Mouse (Mus musculus): Measurements from ENCODE around the gene Olfr374. TPM values are rescaled to one million over a fixed set of nuclear protein-coding genes. Genes with fewer than 3 reads are reported as not detected.
A peak's percentile ranks its signal among the peaks of the same experiment; 100 is the strongest.
"Not testable (repeated sequence)": the region's sequence is repeated elsewhere in the genome, so short reads cannot be mapped to it uniquely, and the experiment has no call there.

Olfr374 gene
- polyA plus RNA-seq, 1 experiment from 2014 or later, result not detected

DNA sequence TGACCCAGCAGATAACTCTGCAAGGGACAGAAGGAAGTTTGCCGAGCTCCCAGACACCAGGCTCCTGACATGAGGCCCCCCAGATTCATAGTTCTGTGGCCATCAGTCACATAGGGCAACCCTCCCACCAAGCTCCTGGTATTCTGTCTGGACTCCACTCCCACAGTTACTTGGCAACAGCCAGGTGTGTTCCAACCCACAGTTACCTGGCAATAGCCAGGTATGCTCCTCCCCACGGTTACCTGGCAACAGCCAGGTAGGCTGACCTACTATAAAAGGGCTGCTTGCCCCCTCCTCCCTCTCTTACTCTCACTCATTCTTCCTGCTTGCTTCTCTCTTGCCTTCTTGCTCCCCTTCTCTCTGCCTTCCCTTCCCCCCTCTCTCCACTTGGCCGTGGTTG lies 14.6 kb downstream of the Olfr374 start:
- H3K36me3 ChIP-seq; H3K4me3 ChIP-seq; DNase-seq (ENCODE audit: low spot score); H3K27ac ChIP-seq (replicated peaks); H3K27me3 ChIP-seq (ENCODE audit: low read depth, poor library complexity, severe bottlenecking); H3K9me3 ChIP-seq (replicated peaks); H3K4me1 ChIP-seq: not testable (repeated sequence)
- WGBS, result 62% methylated on average over 3 of the region's 3 CpGs

DNA sequence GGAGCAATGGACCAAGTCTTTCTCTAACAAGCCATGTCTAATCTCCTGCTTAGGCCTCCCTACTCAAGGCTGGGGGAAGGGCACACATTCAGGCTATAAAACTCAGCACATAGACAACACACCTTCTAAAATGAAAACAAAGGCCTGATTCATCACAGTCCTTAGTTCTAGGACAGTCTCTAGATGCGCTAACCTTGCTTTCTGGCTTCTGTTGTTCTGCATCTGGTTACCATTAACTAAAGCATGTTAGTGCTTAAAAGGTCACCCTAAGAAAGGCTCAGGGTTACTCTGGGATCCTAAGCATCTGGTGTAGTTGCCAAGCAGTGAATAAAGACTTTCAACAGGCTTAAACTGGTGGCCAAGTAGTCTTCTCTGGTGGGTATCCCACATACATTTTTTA lies 15.2 kb downstream of the Olfr374 start:
- DNase-seq (ENCODE audit: low spot score), result no peak
- Histone ChIP-seq H3K27me3 (ENCODE audit: low read depth, poor library complexity, severe bottlenecking) (no peaks in the 10 kb centered on the region), H3K4me1 (peaks cover 10% of the 10 kb centered on the region), H3K9me3 (replicated peaks) (no peaks in the 10 kb centered on the region), H3K36me3 (no peaks in the 10 kb centered on the region), H3K4me3 (no peak overlapping the region), H3K27ac (replicated peaks) (no peak overlapping the region)
- 41% methylated on average over 1 of the region's 1 CpGs for WGBS

DNA sequence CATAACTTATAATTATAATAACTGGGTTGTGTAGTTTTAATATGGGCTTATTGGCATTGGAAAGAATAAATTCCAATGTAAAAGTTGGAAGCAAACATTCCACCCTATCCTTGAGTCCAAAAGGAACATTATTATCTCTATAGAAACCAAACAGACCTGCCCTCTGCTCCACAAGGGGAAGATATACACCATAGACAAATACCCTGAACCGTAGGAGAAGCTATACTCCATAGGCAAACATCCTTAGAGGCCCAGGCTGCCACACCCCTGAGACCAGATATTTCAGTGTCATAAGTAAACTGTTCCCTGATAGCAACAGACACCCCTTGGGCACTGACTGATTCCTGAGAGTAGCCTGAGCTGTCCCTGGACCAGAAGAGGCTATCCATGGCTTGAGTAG lies 21.0 kb downstream of the Olfr374 start:
- Histone ChIP-seq H3K36me3 (no peaks in the 10 kb centered on the region), H3K27me3 (ENCODE audit: low read depth, poor library complexity, severe bottlenecking) (no peaks in the 10 kb centered on the region), H3K27ac (replicated peaks) (no peak overlapping the region), H3K4me1 (peaks cover 6% of the 10 kb centered on the region; the same call in 1 of the 2 replicates), H3K9me3 (replicated peaks) (no peaks in the 10 kb centered on the region), H3K4me3 (no peak overlapping the region)
- no peak for DNase-seq (ENCODE audit: low spot score)
- whole genome bisulfite sequencing, result 90% methylated on average over 1 of the region's 1 CpGs

DNA sequence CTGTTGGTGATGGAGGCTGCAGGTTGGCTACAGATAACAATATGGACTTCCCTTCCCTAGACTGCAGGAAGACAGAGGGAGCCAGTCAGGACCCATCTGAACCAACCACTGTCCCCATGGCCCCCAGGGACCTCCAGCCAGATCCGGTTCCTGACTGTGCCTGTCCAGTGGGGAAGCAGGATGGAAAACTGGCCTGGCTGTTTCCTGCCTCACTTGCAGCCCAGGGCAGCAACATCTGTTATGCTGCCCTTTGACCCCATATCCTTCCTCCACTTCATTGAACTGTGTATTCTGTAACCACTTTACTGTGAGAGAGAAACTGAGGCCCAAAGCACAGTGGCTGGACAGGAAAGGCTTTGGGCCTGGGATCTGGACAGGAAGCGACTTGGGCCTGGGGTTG lies 24.4 kb downstream of the Olfr374 start:
- peaks cover 10% of the 10 kb centered on the region; the same call in 1 of the 2 replicates for H3K4me1 ChIP-seq
- H3K27ac ChIP-seq (replicated peaks), result no peak overlapping the region
- WGBS, result 65% methylated on average over 2 of the region's 2 CpGs
- H3K4me3 ChIP-seq, result no peak overlapping the region
- no peak for DNase-seq (ENCODE audit: low spot score)
- no peaks in the 10 kb centered on the region for H3K9me3 ChIP-seq (replicated peaks)
- no peaks in the 10 kb centered on the region for H3K27me3 ChIP-seq (ENCODE audit: low read depth, poor library complexity, severe bottlenecking)
- no peaks in the 10 kb centered on the region for H3K36me3 ChIP-seq

DNA sequence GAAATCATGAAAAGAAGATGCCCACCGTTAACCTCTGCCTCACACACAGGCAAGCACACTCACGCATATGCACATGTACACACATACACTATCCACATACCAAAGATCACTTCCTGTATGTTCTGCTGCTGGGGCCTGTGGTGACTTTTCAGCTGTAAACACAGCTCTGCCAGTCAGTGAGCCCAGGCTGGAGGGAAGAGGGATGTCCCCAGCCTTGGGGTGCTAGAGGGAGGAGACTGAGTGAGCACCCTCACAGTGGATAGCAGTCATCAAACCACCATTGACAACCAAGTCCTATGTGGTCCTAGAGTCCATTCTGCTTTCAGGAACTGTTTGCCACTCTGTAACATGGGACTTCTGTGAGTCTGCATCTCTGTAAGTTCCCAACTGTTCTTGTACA lies 25.1 kb downstream of the Olfr374 start:
- H3K36me3 ChIP-seq, result no peaks in the 10 kb centered on the region
- H3K4me3 ChIP-seq, result no peak overlapping the region
- DNase-seq (ENCODE audit: low spot score), result no peak
- no peak overlapping the region for H3K27ac ChIP-seq (replicated peaks)
- H3K9me3 ChIP-seq (replicated peaks), result no peaks in the 10 kb centered on the region
- peaks cover 16% of the 10 kb centered on the region for H3K4me1 ChIP-seq
- 83% methylated on average over 2 of the region's 2 CpGs for WGBS
- H3K27me3 ChIP-seq (ENCODE audit: low read depth, poor library complexity, severe bottlenecking), result no peaks in the 10 kb centered on the region

DNA sequence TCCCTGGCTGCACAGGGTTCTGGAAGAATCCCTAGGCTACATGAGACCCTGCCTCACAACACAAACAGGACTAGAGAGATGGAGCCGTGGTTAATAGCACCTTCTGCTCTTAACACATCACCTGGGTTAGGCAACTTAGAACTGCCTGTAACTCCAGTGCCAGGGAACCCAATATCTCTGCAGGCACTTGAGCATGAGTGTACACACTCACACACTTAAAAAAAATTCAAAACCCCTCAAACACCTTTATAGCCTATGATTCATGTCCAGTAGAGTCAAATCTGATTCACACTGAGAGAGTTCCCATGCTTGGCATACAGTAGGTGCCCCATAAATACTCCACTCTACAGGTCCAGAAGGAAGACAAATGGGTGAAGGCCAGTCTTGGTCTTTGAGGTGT lies 25.6 kb downstream of the Olfr374 start:
- Histone ChIP-seq H3K36me3 (0 out of 2 replicates have a peak, but pooled peaks cover under 1% of the 10 kb centered on the region), H3K27ac (replicated peaks) (no peak overlapping the region), H3K4me3 (no peak overlapping the region), H3K27me3 (ENCODE audit: low read depth, poor library complexity, severe bottlenecking) (no peaks in the 10 kb centered on the region), H3K9me3 (replicated peaks) (no peaks in the 10 kb centered on the region), H3K4me1 (peaks cover 21% of the 10 kb centered on the region)
- 93% methylated on average over 1 of the region's 1 CpGs for WGBS
- no peak for DNase-seq (ENCODE audit: low spot score)

DNA sequence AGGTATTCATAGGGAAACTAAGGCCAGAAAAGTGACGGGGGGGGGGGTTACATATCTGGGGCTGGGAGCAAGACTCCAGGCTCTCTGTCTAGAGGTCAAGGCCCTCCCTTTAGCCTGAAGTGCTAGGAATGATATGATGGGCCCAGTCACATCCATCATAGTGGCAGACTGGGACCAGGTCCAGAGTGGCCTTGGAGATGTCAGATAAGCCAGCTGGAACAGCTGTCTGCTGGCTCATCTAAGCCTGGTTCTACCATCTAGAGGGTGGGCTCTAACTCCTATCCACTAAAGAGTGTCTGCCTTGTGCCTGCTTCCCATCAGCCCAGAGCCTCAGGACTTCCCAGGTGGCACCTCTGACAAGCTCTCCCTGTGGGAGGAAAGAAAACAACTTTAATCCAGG lies 26.1 kb downstream of the Olfr374 start:
- WGBS, result 76% methylated on average over 1 of the region's 1 CpGs
- no peaks in the 10 kb centered on the region for H3K9me3 ChIP-seq (replicated peaks)
- H3K4me1 ChIP-seq, result peaks cover 26% of the 10 kb centered on the region
- no peaks in the 10 kb centered on the region for H3K27me3 ChIP-seq (ENCODE audit: low read depth, poor library complexity, severe bottlenecking)
- H3K27ac ChIP-seq (replicated peaks), result no peak overlapping the region
- DNase-seq (ENCODE audit: low spot score), result no peak
- H3K36me3 ChIP-seq, result peaks cover 4% of the 10 kb centered on the region; the same call in 1 of the 2 replicates
- no peak overlapping the region for H3K4me3 ChIP-seq

DNA sequence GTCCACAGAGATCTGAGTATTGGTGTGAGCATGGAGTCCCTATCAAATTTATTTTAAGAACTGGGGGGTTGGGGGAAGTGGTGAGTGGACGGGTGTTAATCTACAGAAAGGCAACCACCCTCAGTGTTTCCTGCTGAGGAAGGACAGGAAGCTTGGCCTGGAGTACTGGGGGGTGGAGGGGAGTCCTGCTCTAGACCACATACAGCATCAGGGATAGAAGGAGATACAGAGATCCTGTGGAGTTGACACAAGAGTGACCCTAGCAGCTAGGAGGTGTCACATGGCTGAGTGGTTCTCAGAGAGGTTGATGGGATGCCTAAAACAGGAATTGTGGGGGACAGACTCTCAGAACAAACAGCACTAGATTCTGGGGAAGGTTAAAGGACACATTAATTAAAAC lies 26.7 kb downstream of the Olfr374 start:
- Histone ChIP-seq H3K27ac (replicated peaks) (no peak overlapping the region), H3K36me3 (peaks cover 10% of the 10 kb centered on the region), H3K27me3 (ENCODE audit: low read depth, poor library complexity, severe bottlenecking) (no peaks in the 10 kb centered on the region), H3K9me3 (replicated peaks) (no peaks in the 10 kb centered on the region), H3K4me1 (peaks cover 29% of the 10 kb centered on the region), H3K4me3 (no peak overlapping the region)
- DNase-seq (ENCODE audit: low spot score), result no peak
- WGBS, result 83% methylated on average over 1 of the region's 1 CpGs

DNA sequence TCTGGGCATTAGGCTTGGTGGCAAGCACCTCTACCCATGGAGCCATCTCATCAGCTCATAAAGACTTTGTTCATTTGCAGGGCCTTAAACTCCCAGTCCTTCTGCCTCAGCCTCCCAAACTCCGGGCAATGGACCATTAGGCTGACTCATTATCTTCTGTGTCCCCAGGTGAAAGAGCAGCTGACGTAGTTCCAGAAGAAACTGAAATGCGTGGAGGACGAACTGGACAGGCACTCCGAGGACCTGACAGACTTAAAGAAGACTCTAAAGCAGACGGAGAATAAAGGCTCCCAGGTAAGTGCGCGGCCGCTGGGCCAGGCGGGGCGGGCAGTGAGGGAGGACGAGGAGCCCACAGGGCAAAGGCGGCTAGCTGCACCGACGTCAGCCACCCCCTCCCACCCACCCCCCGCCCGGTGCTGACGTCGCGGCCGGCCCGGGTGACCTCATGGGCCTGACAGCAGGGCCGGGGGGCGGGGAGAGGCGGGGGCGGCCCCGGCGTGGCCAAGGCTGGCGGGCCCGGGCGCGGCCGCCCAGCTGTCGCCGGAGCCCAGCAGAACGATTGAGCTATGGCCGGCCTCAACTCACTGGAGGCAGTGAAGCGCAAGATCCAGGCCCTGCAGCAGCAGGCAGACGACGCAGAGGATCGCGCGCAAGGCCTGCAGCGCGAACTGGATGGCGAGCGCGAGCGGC lies 28.1 kb downstream of the Olfr374 start, which contains the start of gene Tpm4:
Gene Tpm4 (plus strand): TSS at position 220 of the 690 bp plus-strand sequence.
- under 1% methylated on average over 45 of the region's 49 CpGs for WGBS
- DNase-seq (ENCODE audit: low spot score), result peak; percentile 85
- peaks cover 29% of the 10 kb centered on the region for H3K4me1 ChIP-seq

DNA sequence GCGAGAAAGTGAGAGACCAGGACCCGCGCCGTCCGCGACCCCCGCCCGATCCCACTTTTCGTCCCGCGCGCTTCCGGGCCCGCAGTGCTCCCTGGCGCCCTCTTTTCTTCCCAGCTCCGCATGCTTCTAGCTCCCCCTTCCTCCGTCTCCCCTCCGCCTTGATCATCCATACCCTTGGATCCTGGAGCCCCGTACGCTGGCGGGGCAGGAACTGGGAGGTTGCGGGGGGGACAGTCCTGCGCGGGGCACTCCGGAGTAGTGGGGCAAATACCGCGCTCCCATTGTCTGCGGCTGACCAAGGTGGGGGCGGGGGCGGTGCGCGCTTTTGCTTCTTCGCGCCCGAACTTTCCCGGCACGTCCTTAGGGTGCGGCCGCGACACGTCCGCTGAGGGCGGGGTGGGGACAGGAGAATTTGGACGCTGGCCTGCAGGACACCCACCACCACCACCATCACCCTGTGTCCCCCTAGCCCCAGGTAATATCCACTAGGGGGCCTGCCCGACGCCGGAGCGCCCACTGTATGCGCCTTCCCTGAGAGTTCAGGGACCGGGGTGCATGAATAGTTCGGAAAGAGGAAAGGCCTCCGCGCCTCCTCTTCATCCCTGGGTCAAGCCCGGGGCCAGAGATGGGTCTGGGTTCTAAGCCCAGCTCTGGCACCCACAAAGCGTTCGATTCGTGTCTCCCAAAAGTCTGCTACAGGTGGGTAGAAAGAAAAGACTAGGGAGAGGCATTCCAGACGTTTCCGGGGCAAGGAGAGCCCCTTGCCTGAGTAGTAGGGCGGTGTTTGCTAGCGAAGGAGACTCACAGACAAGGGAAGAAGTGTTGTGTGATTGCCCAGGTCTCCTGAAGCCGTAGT lies 28.8 kb downstream of the Olfr374 start:
- Histone ChIP-seq H3K27me3 (ENCODE audit: low read depth, poor library complexity, severe bottlenecking) (no peaks in the 10 kb centered on the region), H3K4me1 (peaks cover 29% of the 10 kb centered on the region), H3K27ac (replicated peaks) (peak overlapping the region; percentile 97), H3K4me3 (peak overlapping the region; percentile 89), H3K9me3 (replicated peaks) (no peaks in the 10 kb centered on the region), H3K36me3 (peaks cover 32% of the 10 kb centered on the region)
- under 1% methylated on average over 62 of the region's 62 CpGs for WGBS
- peak; percentile 77 for DNase-seq (ENCODE audit: low spot score)

More for the DNA sequence above, 28.1 kb downstream of the Olfr374 start, which contains the start of gene Tpm4:
- peaks cover 24% of the 10 kb centered on the region for H3K36me3 ChIP-seq
- H3K9me3 ChIP-seq (replicated peaks), result no peaks in the 10 kb centered on the region
- H3K4me3 ChIP-seq, result peak within 1 kb of the TSS; percentile 89
- H3K27ac ChIP-seq (replicated peaks), result peak within 1 kb of the TSS; percentile 97
- H3K27me3 ChIP-seq (ENCODE audit: low read depth, poor library complexity, severe bottlenecking), result no peaks in the 10 kb centered on the region

DNA sequence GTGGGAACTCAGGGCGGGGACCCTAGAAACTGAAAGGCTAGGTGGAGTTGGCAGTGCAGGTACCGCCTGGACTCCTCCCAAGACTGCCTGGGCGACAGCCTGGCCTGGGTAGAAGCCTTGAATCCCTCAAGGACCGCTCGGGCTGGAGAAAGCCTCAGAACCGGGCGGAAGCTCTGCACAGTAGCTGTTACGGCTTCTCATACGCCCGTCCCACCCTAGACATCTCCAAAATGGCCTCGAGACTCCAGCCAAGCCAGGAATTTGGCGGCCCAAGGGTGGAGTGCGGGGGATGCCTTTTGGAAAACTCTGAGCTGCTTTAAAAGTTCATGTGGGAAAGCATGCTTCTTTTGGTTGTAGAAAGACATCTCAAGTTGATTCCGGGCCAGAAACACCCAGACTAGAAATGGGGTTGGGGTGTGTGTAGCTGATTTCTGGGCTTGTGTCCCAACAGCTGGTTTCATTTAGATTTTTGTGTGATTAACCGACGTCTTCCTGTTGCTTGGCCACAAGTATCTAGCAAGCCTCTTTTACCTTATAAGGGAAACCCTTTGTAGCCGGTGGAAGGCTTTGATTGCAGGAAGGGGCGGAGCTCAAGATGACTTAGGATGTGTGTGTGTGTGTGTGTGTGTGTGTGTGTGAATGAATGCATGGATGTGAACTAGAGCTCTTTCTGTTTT lies 29.6 kb downstream of the Olfr374 start:
- no peaks in the 10 kb centered on the region for H3K9me3 ChIP-seq (replicated peaks)
- peak overlapping the region; percentile 89 for H3K4me3 ChIP-seq
- peak overlapping the region; percentile 97 for H3K27ac ChIP-seq (replicated peaks)
- DNase-seq (ENCODE audit: low spot score), result peak; percentile 64
- H3K4me1 ChIP-seq, result peaks cover 23% of the 10 kb centered on the region
- 2% methylated on average over 18 of the region's 18 CpGs for WGBS
- H3K27me3 ChIP-seq (ENCODE audit: low read depth, poor library complexity, severe bottlenecking), result no peaks in the 10 kb centered on the region
- H3K36me3 ChIP-seq, result peaks cover 39% of the 10 kb centered on the region

DNA sequence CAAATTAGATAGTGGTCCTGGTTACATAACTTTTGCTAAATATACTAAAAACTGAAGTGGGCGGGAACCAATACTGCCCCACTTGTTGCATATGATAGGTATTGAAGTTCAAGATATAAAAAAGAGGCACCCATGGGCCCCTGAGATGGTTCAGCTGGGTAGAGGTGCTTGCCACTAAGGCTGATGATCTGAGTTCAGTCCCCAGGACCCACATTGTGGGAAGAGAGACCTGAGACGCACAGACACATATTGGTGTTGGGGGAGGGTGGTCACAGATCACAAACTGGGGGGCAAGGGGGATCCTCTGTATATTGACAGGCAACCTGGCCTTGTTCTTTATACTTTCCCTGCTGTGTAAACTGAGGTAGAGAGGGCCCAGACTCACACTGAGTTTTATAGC lies 30.6 kb downstream of the Olfr374 start:
- Histone ChIP-seq H3K9me3 (replicated peaks) (no peaks in the 10 kb centered on the region), H3K27me3 (ENCODE audit: low read depth, poor library complexity, severe bottlenecking) (no peaks in the 10 kb centered on the region), H3K4me3 (peak overlapping the region; percentile 89), H3K27ac (replicated peaks) (peak overlapping the region; percentile 38; the same call in 1 of the 2 replicates), H3K36me3 (peaks cover 49% of the 10 kb centered on the region), H3K4me1 (peaks cover 23% of the 10 kb centered on the region)
- WGBS, result 91% methylated on average over 2 of the region's 2 CpGs
- DNase-seq (ENCODE audit: low spot score), result no peak

Data from midbrain, embryonic 10.5 days (tissue).